Mouse (Mus musculus) brown adipose tissue, adult 24 weeks (tissue): ENCODE measurements around the gene Chpf. TPM values are rescaled to one million over a fixed set of nuclear protein-coding genes. Genes with fewer than 3 reads are reported as not detected.

Experiments
- H3K27ac ChIP-seq: fragments of 200-500 bp; replicated peaks from 2 replicates; pipeline ENCODE4 v1.5.1; 2012; ENCODE audit warnings: low read depth, mild to moderate bottlenecking, low read length
- H3K4me1 ChIP-seq: fragments of 200-500 bp; 2 replicates; pipeline ENCODE4 v1.6.1; 2012; ENCODE audit warnings: low read length, mixed read lengths; ENCODE audit not compliant: control insufficient read depth, insufficient read depth, insufficient read length
- H3K4me3 ChIP-seq: fragments of 200-500 bp; 2 replicates; pipeline ENCODE4 v1.5.1; 2012; ENCODE audit warnings: low read depth, mild to moderate bottlenecking, low read length, moderate library complexity; ENCODE audit not compliant: insufficient read depth
- polyA plus RNA-seq: library from polyadenylated mRNA; stranded (reverse); fragments of >200 nt; gene quantifications from 2 replicates; pipeline ENCODE4 v1.2.4, GENCODE M21; 2012; ENCODE audit not compliant: missing spikeins, insufficient read depth, insufficient read length

Chpf gene
- polyA plus RNA-seq, 1 experiment, result 5.8 TPM

DNA sequence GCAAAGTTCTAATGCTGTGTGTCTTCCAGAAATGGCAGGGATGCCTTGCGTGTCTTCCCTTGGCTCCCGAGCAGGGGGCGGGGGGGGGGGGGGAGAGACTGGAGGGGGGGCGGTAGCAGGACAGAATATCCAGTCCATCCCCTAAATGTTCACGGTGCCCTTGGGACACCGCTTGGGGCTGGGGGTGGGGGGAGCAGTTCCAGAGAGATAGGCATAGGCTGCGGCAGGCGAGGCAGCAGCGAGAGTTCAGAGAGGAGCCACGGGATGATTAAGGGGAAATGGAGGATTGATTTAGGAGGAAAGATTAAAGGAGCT is 21.4 kb downstream of the Chpf start:
- Histone ChIP-seq H3K4me1 (no peaks in the 10 kb centered on the region), H3K27ac (no peak overlapping the region), H3K4me3 (no peak overlapping the region)

DNA sequence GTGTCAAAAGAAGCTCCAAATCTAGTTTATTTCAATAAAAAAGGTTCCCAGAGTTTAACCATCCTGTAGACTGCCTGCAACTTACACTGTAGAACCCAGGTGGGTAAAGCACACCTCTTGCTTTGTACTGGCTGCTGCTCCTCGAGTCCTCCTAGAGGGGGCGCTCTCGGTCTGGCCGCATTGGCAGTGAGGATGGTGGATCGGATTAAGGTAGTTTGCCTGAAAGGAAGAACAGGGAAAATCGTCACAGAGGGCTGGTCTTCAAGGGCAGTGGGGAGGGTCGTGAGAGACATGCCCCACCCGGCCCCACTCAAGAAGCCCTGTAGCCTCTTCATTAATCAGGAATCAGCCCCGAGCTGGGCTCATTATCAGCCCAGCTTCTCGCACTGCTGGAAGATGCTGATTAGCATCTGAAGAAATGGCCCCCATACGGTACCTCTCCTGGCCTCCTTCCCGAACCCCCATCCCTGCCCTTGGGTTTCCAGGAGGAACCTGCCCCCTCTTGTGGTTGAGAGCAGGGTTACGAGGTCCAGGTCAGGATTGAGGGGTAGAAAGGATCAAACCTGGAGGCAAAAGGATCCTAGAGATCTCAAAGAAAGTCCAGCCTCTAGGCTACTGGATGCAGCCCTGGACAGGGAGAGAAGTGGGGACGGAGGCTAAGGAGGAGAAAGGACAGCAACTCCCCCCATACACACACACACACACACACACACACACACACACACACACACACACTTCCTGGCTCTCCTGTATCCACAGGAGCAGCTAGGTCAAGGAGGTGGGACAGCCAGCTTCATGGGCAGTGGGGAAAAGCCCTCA is 22.2 kb downstream of the Chpf start:
- Histone ChIP-seq H3K4me3 (no peak overlapping the region), H3K27ac (no peak overlapping the region), H3K4me1 (no peaks in the 10 kb centered on the region)

DNA sequence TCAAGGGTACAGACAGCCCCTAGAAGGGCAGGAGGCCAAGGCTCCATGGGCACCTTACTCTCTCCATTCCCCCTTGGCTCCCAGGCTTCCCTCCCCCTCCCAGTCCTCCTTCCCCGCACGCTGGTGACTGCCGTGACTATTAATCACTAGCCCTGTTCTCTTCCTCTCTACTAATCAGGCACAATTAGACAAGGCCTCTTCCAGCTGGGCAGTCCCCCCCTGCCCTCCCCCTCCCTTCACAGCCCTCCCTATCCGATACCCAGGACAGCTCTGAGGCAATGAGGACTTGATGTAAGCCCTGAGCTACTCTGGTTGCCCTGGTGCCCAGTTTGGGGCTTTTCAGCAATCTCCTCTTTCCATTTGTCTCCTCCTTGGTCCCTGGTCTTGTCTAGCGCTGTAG is 23.2 kb downstream of the Chpf start:
- Histone ChIP-seq H3K4me3 (no peak overlapping the region), H3K4me1 (no peaks in the 10 kb centered on the region), H3K27ac (no peak overlapping the region)

DNA sequence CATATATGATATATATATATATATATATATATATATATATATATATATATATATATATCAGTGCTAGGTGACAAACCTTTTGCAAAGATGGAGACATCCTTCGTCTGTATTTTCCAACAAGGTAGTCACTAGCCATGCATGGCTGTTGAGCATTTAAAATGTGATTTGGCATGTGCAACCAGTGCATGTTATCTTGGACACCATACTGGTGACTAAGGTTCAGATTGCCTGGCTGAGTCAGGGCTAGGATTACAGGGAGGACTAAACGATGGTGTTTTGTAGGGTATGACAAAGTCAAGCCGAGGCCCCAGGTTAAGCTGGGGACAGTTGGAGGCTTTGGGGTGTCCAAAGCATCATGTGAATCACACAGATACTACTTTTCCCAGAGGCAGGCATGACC is 23.7 kb downstream of the Chpf start:
- Histone ChIP-seq H3K4me3 (no peak overlapping the region), H3K4me1 (no peaks in the 10 kb centered on the region), H3K27ac (no peak overlapping the region)

DNA sequence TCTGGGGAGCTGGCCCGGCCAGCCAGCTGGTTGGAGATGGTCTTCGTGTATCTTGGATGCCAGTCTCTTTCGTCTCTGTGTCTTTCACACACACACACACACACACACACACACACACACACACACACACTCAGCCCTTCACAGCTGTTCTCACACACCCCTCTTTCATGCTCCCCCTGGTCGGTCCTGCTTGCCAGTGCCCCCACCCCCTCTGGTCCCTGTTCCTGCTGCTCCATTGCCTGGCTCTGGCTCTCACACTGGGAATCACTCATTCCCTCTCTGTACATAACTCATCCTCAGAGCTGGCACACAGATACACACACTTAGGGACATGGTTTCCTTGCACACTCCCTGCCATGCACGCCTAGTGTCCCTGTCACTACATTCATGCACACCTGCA is 27.2 kb downstream of the Chpf start:
- H3K4me3 ChIP-seq, result no peak overlapping the region
- no peaks in the 10 kb centered on the region for H3K4me1 ChIP-seq
- H3K27ac ChIP-seq, result no peak overlapping the region

DNA sequence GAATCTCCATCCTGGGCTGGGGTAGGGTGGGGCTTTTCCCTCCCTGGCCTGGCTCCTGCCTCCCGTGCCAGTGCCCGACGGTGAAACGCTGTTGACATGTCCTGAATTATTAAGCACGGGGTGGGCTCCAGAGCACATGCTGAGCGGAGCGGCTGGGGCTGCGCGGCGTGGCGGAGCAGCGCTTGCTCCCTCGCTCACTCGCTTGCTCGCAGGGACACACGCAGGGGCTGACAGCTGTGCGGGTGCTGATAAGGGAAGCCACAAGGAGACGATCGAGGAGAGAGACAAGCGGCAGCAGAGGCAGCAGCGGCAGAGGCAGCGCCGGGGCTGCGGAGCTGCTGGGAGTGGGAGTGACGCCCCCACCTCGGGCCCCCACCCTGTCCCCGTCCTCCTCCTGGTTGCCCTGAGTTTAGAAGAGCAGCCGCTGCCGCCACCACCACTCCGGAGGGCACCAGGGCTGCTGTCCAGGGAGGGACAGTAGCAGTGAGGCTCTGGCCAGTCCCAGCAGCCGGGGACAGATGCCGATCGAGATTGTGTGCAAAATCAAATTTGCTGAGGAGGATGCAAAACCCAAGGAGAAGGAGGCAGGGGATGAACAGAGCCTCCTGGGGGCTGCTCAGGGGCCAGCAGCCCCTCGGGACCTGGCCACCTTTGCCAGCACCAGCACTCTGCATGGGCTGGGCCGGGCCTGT is 28.6 kb downstream of the Chpf start, which contains the start of gene Asic4:
Asic4 (plus strand) TSS at position 123 of the 692 bp plus-strand sequence.
- H3K4me3 ChIP-seq, result no peak within 1 kb of the TSS

DNA sequence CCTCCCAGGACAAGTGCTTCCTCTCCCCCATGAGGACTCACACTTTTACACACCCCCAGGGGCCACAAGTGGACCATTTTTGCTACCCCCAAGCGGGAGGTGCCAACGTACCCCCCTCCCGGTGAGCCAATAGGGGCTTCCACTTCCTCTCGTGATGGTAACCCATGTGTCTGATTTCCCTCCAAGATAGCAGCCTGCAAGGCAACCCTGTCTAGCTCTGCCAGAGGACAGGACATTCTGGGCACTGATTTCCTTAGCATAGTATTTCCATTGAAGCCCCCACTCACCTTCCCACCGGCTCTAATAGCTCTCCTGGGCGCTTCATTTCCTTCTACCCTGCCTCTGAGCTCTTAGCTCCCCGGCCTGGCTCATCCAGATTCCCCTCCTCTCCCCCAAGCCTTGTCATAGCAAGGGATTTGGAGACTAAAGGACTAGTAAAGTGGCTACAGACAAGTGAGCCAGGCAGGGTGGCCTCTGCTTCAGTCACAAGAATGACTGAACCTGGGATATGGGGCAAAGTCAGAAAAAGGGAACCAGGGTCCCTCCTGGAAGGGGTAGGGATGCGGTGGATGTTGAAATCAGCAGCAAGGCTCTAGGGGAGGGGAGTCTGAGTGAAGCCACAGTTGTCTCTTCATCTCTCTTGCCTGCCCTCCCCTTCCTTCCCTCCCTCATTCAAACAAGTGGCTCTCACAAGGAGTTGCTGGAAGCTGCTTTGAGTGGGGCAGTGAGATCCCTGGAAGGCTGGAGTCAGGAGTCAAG is 29.6 kb downstream of the Chpf start:
- no peaks in the 10 kb centered on the region for H3K4me1 ChIP-seq
- H3K27ac ChIP-seq, result no peak overlapping the region
- no peak overlapping the region for H3K4me3 ChIP-seq

More for the DNA sequence above, 28.6 kb downstream of the Chpf start, which contains the start of gene Asic4:
- no peaks in the 10 kb centered on the region for H3K4me1 ChIP-seq
- no peak within 1 kb of the TSS for H3K27ac ChIP-seq

DNA sequence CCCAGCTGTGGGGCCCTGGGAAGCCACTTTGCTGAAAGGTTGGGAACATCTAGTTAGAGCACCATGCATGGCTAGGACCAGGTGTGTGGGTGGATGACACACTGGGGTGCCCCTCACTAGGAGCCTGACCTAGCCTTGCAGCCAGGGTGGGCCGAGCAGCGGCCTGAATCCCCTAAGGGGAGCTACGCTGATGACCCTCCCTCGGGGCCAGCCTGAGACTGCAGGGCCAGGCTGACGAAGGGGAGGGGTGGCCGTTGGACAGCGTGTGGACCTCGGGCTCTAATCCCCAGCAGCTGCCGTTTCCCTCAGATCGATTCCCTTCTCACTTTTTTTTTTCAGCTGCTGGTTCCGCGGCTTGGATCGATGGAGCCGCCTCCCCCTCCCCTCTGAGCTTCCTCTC is 30.2 kb downstream of the Chpf start:
- H3K27ac ChIP-seq, result no peak overlapping the region
- H3K4me1 ChIP-seq, result no peaks in the 10 kb centered on the region
- H3K4me3 ChIP-seq, result no peak overlapping the region

DNA sequence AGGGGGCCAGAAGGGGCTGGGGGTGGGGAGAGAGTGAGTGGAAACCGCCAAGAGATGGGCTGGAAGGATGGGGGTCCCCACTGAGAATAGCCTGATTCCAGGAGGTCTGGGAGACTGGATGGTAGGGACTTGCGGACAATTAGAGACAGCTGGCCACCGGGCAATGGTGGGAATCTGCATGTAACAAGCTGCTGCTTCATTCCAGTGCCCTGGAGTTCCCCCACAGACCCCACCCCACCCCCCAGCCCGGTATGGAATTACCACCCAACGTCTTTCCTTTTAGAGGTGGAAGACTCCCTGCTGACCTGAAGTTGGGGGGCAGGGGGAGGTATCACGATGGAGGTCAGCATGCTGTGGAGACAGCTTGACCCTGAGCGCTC is 31.1 kb downstream of the Chpf start:
- Histone ChIP-seq H3K4me1 (no peaks in the 10 kb centered on the region), H3K27ac (no peak overlapping the region), H3K4me3 (no peak overlapping the region)

DNA sequence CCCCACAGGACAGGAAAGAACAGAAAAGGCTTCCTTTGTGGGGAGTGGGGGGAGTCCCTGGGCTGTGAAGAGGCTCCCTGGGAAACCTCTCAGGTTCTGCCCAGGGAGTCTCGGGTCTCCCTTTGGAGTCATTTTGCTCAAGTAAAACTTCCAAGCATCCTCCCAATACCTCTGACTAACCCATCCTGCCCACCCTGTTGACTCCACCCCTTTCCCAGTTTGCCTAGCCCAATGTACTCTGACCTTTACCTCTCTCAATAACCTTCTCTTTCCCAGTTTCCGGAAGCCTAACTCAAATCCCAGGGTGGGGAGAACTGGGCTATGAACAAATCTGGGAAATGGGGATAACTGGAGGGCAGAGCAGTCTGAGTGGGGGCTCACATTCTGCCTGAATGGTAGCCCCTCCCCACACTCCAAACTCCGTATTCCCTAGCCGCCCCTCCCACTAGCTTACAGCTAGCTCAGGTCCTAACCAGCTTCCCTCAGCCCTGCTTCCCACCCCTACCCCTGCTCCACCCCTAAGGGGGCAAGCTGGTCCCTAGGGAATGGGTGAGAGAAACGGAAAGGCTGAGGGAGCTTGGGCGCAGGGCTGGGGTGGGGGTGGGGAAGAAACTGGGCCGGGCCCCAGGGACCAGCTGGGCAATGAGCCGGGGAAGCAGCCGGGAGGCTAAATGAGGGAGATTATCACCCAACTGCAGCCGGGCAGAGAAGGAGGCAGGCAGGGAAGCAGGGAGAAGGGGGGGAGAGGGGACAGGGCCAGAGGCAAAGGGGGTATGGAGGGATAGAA is 31.6 kb downstream of the Chpf start:
- Histone ChIP-seq H3K27ac (no peak overlapping the region), H3K4me3 (no peak overlapping the region), H3K4me1 (no peaks in the 10 kb centered on the region)

DNA sequence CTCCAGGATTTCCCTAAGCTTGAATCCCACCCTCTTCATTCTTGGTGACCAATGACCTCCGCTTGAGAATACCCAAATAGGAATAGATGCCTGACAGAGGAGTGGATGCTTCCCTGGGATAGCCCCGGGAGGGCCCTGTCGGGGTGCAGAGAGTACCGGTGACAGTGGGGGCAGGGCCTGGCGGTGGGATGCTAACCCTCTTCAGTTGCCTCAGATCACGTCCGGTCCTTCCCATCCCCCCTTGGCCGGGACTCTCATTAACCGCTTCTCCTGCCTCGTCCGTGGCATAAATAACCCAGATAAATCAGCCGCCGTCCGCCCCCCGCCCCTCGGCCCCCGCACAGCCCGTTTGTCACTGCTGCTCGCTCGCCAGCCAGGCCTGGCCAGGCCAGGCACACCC is 32.5 kb downstream of the Chpf start:
- Histone ChIP-seq H3K4me1 (no peaks in the 10 kb centered on the region), H3K27ac (no peak overlapping the region), H3K4me3 (no peak overlapping the region)

DNA sequence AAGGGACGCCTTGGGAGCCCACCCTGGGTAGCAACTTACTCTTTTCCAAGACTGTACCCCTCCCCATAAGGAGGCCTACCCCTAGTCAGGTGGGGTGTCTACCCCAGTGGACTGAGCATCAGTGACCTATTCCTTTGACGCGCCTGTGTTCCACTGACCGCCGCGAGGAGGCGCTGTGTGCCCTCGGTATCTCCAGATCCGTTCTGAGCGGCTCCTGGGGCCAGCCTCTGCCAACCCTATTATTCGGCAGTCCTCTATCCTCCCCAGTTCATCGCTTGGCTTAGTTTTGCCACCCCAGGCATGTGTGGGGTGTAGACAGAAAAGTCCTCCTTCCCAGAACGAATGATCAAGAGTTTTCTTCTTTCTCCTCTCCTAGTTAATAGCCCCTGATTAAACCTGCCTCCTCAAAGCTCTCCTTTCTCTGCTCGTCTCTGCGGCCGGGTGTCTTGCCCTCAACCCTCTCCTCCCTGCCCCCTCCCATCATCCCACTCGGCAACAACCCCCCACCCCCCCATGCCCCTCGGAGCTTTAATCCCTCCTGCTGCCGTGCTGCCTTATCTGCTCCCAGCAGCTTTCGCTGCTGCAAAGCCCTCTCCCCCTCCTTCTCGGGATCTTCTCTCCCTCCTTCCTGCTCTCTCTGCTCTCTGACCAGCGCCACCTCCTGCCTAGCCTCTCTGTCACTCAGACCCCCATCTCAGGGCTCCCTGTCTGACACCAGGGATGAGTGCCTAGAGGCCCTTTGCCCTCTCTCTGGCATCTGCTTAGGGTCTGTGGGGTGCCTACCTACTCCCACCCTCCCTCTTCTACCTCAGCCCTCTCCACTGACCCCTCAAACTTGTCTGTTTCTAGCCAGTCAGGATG is 33.1 kb downstream of the Chpf start:
- Histone ChIP-seq H3K27ac (no peak overlapping the region), H3K4me1 (no peaks in the 10 kb centered on the region), H3K4me3 (no peak overlapping the region)

DNA sequence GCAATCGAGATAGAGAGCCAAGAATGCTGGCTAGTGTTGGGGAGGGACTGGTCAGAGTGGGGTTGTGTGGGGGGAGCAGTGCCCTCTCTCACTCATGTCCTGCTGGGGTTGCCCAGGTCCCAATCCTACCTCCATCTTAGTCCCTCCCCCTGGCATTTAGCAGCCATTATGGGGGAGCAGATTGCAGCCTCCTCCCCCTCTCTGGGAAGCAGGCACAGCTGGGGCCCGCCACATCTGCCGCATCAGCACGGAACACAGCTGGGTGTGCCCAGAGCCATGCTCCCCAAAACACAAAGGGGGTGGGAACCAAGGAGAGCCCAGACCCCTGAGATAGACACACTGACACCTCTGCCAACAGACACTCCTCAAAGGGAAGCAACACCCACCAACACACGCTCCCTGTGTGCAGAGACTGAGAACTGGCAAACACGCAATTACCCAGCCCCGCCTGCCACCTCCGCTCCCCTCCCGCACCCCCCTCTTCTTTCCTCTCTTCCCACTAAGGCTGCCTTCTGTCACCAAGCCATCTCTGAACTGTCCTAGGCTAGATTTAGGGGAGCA is 33.9 kb downstream of the Chpf start:
- Histone ChIP-seq H3K4me3 (no peak overlapping the region), H3K27ac (no peak overlapping the region), H3K4me1 (no peaks in the 10 kb centered on the region)

DNA sequence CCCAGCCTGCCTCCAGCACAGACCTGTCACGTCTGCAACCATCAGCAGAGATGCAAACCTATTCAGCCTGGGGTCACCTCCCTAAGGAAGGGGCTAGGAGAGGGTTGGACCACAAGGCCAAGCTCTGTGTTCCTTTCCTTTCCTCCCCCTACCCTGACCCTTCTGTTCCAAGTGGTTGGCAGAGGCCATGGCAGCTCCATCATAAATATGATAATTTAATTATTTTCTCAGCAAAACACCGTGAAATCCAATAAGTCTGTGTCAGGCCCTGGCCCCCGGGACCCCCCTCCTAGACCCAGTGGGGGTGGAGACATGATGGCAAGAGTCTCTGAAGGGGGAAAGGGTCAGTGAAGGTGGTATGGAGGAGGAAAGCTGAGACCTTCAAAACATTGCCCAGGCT is 34.9 kb downstream of the Chpf start:
- no peak overlapping the region for H3K4me3 ChIP-seq
- H3K4me1 ChIP-seq, result no peaks in the 10 kb centered on the region
- no peak overlapping the region for H3K27ac ChIP-seq
